Mouse (Mus musculus) mesoderm, embryonic 11.5 days (tissue): ENCODE data around the gene Sphk2.

Experiments
- DNase-seq: peaks from one replicate; pipeline ENCODE4 v3.0.0-alpha.2; 2012; ENCODE audit warnings: low read depth, low spot score

The Sphk2 gene

GRCm38 (mm10) chr7:45717918-45718297 is at the start of gene Sphk2:
Gene Sphk2 (minus strand): TSS chr7:45718002.
- DNase-seq = peak; percentile 100

DNA sequence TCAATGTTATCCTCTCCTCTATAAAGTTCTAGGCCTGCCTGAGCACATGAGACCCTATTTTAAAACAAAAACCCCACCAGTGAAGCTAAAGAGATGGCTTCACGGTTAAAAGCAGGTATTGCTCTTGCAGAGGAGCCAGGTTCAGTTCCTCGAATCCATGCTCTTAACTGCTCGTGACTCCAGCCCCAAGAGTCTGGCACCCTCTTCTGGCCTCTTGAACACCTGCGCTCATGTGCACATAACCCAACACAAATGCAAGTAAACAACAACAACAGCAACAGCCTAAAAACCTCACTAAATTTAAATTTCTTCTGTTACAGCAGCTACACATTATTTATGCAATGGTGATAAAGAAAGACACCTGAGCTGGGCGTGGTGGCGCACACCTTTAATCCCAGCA is 49.7 kb upstream of the Sphk2 start:
- DNase-seq = no peak

- DNase-seq = no peak
Measured at GRCm38 (mm10) chr7:45766764-45767163, 49.0 kb upstream of the Sphk2 start.

DNA sequence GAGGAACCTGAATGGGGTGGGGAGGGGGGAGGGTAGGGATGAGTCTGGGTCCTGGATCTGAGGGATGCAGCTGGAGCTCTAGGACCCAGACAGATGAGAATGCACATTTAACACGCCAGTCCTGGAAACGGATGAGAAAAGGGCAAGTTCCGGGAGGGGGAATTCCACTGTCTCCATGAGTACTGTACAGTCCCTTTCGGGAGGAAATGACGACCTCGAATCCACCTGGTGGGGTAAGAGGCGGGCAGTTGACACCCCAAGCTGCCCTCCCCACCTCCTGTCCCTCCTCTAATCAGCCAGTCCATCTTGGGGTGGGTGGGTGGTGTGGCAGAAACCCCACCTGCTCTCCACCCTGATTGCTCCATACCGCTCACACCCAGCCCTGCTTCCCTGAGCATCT is 48.2 kb upstream of the Sphk2 start:
- no peak for DNase-seq

- DNase-seq = no peak
Measured at GRCm38 (mm10) chr7:45760151-45760550, 42.3 kb upstream of the Sphk2 start.

DNA sequence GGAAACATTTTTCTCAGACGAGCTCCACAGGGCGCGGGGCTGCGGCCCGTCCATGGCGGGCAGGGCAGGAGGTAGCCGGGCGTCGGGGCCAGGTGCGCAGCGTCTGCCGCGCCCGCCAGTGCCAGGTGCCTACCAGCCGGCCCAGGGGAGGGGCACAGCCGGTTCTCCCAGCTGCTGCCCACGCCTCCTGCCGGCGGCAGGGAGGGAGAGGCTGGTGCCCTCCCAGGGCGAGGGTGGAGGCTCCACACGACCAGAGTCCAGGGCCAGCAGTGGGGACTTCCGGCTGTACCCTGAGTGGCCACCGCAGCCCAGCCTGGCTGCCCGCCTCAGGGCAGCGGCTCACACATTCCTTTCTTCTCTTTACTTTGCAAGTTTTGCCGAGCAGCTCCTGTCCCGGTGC is 41.6 kb upstream of the Sphk2 start:
- DNase-seq = no peak

GRCm38 (mm10) chr7:45755703-45756102 is 37.9 kb upstream of the Sphk2 start:
- DNase-seq = no peak

DNA sequence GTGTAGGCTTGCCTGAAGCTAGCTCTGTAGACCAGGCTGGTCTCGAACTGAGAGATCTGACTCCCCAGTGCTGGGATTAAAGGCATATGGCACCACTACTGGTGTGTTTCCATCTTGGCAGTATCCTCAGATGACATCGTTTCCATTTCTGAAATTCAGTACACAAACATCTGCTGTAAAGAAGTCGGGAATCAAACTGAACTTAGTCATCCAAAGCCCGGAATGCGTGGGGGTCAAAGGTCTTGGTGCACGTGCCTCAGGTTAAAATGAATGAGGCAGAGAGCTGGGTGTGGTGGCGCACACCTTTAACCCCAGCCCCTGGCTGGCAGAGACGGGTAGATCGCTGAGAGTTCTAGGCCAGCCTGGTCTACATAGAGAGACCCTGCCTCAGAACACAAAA is 32.4 kb upstream of the Sphk2 start:
- DNase-seq = no peak

DNA sequence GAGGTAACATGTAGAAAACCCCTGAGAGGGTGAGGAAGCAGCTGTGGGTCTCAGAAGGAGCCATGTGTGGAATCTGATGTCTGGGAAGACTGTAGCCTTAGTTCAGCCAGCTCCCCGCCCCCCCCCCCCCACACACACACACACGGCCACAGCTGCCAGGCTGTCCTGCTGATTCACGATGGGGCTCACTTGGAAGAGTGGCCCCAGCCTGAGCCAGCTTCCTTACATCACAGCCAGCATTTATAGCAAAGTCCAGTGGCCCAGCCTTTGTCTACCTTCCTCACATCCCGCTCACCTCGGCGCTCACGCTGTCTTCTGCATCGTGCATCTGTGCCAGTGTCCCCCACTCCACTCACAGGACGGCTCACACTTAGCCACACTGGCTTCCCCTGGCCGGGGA is 31.6 kb upstream of the Sphk2 start:
- DNase-seq = no peak

GRCm38 (mm10) chr7:45748110-45748509 is 30.3 kb upstream of the Sphk2 start:
- DNase-seq = no peak

DNA sequence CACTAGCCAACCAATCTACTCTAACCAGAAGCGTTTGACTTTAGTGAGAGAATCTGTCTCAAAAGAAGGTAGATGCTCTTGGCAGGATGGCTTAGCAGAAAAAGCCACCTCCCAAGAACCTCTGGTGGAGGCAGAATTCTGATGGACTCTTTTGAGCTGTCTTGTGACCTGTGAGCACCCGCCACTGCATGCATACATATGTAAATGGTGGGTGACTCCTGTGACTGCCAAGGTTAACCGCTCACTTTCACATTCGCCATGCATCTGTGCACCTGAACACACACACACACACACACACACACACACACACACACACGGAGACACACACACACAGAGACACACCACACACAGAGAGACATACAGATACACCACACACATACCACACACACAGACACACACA is 29.6 kb upstream of the Sphk2 start:
- DNase-seq = no peak

DNA sequence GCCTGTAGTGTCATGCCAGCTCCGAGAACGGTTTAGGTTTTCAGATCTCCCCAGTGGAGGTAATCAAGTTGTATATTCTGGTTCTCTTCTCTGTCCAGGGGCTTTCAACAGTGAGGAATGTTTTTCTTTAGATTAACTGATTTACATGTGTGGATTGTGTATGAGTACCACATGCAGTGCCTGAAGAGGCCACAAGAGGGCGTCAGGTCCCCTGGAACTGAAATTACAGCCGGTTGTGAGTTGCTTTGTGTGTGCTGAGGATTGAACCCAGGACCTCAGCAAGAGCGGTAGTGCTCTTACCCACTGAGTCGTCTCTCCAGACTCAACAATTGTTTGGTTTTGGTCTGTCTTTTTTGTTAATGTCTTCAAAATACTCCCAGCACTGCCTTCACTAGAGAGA is 28.7 kb upstream of the Sphk2 start:
- DNase-seq = no peak

DNA sequence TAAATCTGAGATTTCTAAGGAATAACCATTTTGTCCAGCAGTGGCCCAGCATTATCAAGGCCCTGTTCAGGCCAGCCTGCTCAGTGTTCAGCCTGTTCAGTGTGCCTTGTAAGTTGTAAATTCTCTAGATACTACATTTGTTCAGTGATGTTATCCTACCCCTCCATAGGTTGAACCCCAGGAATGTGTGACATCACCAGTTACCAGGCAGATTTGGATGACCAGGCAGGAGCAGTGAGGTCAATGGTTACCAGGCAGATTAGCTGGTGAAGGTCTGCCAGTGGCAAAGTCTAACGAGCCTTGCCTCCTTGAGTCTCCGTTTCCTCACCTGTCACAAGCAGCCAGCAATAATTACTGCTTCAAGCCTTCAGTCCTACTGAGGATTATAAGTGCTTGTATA is 26.6 kb upstream of the Sphk2 start:
- DNase-seq = peak; percentile 85

- no peak for DNase-seq
Measured at GRCm38 (mm10) chr7:45742338-45742737, 24.5 kb upstream of the Sphk2 start.

DNA sequence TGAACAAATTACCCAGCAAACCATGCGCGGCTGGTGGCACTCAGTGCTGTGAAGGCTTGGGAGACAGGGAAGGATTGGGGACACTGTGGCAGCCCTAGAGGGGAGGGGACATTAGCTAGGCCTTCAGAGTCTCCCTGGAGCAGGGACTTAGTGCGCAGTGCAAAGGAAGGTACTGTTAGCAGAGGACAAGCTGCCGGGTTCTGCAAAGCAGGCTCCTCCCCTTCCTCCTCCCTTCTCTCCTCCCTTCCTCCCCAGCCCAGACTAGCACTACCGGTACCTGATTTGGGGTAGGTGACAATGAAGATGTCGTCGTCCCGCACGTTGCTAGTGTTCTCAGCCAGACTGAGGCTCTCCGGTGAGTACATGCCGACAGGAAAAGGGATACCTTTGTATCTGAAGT is 24.0 kb upstream of the Sphk2 start:
- no peak for DNase-seq

DNA sequence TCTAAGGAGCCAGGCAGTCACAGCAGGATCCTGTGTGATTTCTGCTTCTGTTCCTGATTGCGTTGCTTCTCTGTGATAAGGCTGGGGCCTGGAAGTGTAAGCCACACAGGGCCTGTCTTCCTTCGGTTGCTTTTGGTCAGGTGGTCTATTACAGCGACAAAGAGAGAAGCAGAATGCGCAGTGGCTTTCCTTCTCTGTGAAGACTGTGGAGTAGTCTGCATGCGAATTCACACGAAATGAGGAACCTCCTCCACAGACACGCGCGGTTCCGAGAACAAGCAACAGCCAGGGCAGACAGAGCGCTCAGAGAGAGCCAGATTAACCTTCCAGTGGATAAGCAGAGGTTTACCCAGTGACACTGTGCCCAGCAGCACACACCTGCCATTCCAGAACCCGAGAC is 23.5 kb upstream of the Sphk2 start:
- DNase-seq = no peak

GRCm38 (mm10) chr7:45739820-45740219 is 22.0 kb upstream of the Sphk2 start:
- no peak for DNase-seq

DNA sequence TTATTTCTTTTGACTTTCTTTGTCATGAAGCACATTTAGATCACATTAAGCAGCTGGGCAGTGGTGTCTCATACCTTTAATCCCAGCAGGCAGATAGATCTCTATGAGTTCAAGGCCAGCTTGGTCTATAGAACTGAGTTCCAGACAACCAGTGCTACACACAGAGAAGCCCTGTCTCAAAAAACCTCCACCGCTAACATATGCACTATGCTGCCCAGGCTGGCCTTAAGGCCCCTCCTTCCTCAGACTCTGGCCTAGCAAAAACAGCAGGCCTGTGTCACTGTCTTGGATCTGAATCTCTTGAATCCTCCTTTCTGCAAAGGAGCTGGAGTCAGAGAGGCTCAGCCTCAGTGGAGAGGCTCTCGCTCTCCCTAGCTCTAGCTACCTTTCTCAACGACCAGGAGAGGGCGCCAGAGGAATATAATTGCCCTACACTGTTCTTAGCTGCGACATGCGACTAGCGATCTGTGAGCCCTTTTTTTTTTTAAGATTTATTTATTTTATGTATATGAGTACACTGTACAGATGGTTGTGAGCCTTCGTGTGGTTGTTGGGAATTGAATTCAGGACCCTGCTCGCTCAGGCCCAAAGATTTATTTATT is 21.5 kb upstream of the Sphk2 start:
- DNase-seq = peak; percentile 90

GRCm38 (mm10) chr7:45733477-45733876 is 15.7 kb upstream of the Sphk2 start:
- DNase-seq = no peak

DNA sequence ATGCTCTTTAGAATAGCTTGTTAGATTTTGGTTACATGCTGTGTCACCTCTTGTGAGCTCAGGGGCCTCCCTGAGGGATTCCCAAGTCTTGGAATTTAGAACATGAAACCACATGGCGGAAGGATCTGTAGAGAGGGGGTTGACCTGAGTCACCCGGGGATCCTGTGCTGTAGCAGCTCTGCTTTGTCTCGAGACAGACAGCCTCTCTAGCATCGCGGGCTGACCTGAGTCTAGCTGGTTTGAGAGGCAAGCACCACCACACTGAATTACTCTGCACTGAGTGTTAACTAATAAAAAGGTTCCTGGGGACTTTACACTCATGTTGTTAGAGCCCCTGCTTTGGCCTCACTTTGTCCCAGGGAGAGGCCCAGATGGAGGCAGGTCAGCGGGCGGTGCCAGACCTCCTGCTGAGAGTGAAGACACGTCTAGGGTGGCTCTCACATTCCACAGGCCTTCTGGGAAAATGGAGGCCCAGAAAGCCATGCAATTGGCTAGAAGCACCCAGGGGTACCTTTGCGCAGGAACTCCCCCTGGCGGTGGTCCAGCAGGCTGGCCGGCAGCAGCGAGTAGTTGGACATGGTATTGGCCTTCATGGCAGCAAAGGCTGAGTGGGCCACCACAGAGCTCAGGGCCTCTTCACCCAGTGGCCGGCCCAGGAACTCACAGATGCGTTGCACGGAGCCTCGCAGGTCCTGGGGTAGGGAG is 13.1 kb upstream of the Sphk2 start:
- peak; percentile 80 for DNase-seq

DNA sequence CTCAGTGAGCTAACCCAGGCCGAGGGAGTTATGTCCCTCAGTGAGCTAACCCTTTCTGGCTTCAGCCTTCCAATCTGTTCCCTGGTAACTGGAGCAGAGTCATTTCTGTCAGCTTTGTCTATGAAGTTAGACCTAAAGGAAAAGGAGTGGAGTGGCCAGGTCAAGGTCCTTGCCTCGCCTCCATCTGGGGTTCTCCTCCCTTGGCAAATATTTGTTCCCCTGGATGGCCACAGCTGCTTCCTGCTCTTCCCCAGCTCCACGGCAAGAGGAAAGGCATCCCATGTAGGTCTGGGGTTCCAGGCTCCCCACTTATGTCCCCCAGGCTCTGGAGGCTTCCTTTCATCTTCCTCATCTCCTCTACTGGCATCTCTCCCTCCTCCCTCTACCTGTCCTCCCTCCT is 9.8 kb upstream of the Sphk2 start:
- DNase-seq = no peak

- no peak for DNase-seq
Measured at GRCm38 (mm10) chr7:45726419-45726818, 8.6 kb upstream of the Sphk2 start.

GRCm38 (mm10) chr7:45725713-45726112 is 7.9 kb upstream of the Sphk2 start, which contains the start of gene Spaca4:
Gene Spaca4 (minus strand): TSS chr7:45725813.
- no peak for DNase-seq

GRCm38 (mm10) chr7:45725151-45725550 is 7.3 kb upstream of the Sphk2 start:
- DNase-seq = no peak
